Mouse (Mus musculus): ENCODE measurements around the gene Ace3. TPM values are rescaled to one million over a fixed set of nuclear protein-coding genes. Genes with fewer than 3 reads are reported as not detected.
"Not testable (repeated sequence)": the region's sequence is repeated elsewhere in the genome, so short reads cannot be mapped to it uniquely, and the experiment has no call there.

Gene Ace3
- polyA plus RNA-seq, 1 experiment from 2014 or later = not detected

- Histone ChIP-seq H3K4me1 (replicated peaks) (peaks cover 3% of the 10 kb centered on the region; the same call in 1 of the 2 replicates), H3K9me3 (no peaks in the 10 kb centered on the region), H3K4me2 (replicated peaks) (no peak overlapping the region), H3K36me3 (no peaks in the 10 kb centered on the region), H3K4me3 (replicated peaks) (no peak overlapping the region), H3K27me3 (replicated peaks) (no peaks in the 10 kb centered on the region), H3K9ac (no peak overlapping the region), H3K27ac (no peak overlapping the region)
- 30% methylated on average over 11 of the region's 11 CpGs for WGBS
- ATAC-seq = peak; percentile 43; the same call in 1 of the 2 replicates
These were observed 32.1 kb downstream of the Ace3 start for GRCm38 (mm10) chr11:106026465-106027151.

- H3K9me3 ChIP-seq = no peaks in the 10 kb centered on the region
- no peak overlapping the region for H3K27ac ChIP-seq
- no peak overlapping the region for H3K4me2 ChIP-seq (replicated peaks)
- no peaks in the 10 kb centered on the region for H3K36me3 ChIP-seq
- no peak for ATAC-seq
- no peaks in the 10 kb centered on the region for H3K27me3 ChIP-seq (replicated peaks)
- H3K9ac ChIP-seq = no peak overlapping the region
- peaks cover 3% of the 10 kb centered on the region; the same call in 1 of the 2 replicates for H3K4me1 ChIP-seq (replicated peaks)
- no peak overlapping the region for H3K4me3 ChIP-seq (replicated peaks)
- 88% methylated on average over 5 of the region's 5 CpGs for WGBS
These were observed 33.1 kb downstream of the Ace3 start for GRCm38 (mm10) chr11:106027607-106028006.

GRCm38 (mm10) chr11:106032074-106032473, 37.6 kb downstream of the Ace3 start:
- H3K4me2 ChIP-seq (replicated peaks) = peak overlapping the region; percentile 37; the same call in 1 of the 2 replicates
- ATAC-seq; H3K27ac ChIP-seq; H3K4me1 ChIP-seq (replicated peaks); H3K9ac ChIP-seq; H3K9me3 ChIP-seq; H3K36me3 ChIP-seq; H3K27me3 ChIP-seq (replicated peaks): not testable (repeated sequence)
- WGBS = 15% methylated on average over 11 of the region's 25 CpGs
- peak overlapping the region; percentile 30 for H3K4me3 ChIP-seq (replicated peaks)

- Histone ChIP-seq H3K27ac (peak overlapping the region; percentile 44), H3K4me1 (replicated peaks) (peaks cover 5% of the 10 kb centered on the region; the same call in 1 of the 2 replicates), H3K9me3 (no peaks in the 10 kb centered on the region), H3K36me3 (no peaks in the 10 kb centered on the region), H3K4me2 (replicated peaks) (peak overlapping the region; percentile 39), H3K27me3 (replicated peaks) (no peaks in the 10 kb centered on the region), H3K4me3 (replicated peaks) (no peak overlapping the region), H3K9ac (no peak overlapping the region; the same call in 1 of the 2 replicates)
- 43% methylated on average over 11 of the region's 11 CpGs for WGBS
- peak; percentile 18 for ATAC-seq
These were observed 39.0 kb downstream of the Ace3 start for GRCm38 (mm10) chr11:106033491-106033919.

GRCm38 (mm10) chr11:106034986-106035385, 40.5 kb downstream of the Ace3 start:
- Histone ChIP-seq H3K27ac (no peak overlapping the region), H3K9me3 (no peaks in the 10 kb centered on the region), H3K4me1 (replicated peaks) (peaks cover 7% of the 10 kb centered on the region; the same call in 1 of the 2 replicates), H3K27me3 (replicated peaks) (no peaks in the 10 kb centered on the region), H3K9ac (no peak overlapping the region), H3K4me2 (replicated peaks) (no peak overlapping the region), H3K4me3 (replicated peaks) (no peak overlapping the region), H3K36me3 (no peaks in the 10 kb centered on the region)
- no peak for ATAC-seq
- 84% methylated on average over 9 of the region's 9 CpGs for WGBS

GRCm38 (mm10) chr11:106036548-106037417, 42.3 kb downstream of the Ace3 start, which contains the start of gene Dcaf7:
TSS of gene Dcaf7 (plus strand) at chr11:106036872.
- H3K27ac ChIP-seq = peak within 1 kb of the TSS; percentile 92
- peak within 1 kb of the TSS; percentile 98 for H3K9ac ChIP-seq
- peaks cover 7% of the 10 kb centered on the region; the same call in 1 of the 2 replicates for H3K4me1 ChIP-seq (replicated peaks)
- H3K36me3 ChIP-seq = no peaks in the 10 kb centered on the region
- no peaks in the 10 kb centered on the region for H3K9me3 ChIP-seq
- H3K4me2 ChIP-seq (replicated peaks) = peak within 1 kb of the TSS; percentile 80
- H3K4me3 ChIP-seq (replicated peaks) = peak within 1 kb of the TSS; percentile 99
- WGBS = under 1% methylated on average over 66 of the region's 66 CpGs
- no peaks in the 10 kb centered on the region for H3K27me3 ChIP-seq (replicated peaks)
- ATAC-seq = peak; percentile 99

- Histone ChIP-seq H3K4me1 (replicated peaks) (peaks cover 7% of the 10 kb centered on the region; the same call in 1 of the 2 replicates), H3K4me3 (replicated peaks) (peak overlapping the region; percentile 99), H3K36me3 (no peaks in the 10 kb centered on the region), H3K27ac (peak overlapping the region; percentile 92), H3K4me2 (replicated peaks) (peak overlapping the region; percentile 71), H3K9ac (peak overlapping the region; percentile 98), H3K27me3 (replicated peaks) (no peaks in the 10 kb centered on the region), H3K9me3 (no peaks in the 10 kb centered on the region)
- WGBS = under 1% methylated on average over 13 of the region's 13 CpGs
- no peak for ATAC-seq
These were observed 42.9 kb downstream of the Ace3 start for GRCm38 (mm10) chr11:106037418-106037751.

GRCm38 (mm10) chr11:106044349-106044748, 49.9 kb downstream of the Ace3 start:
- no peaks in the 10 kb centered on the region for H3K9me3 ChIP-seq
- no peaks in the 10 kb centered on the region for H3K27me3 ChIP-seq (replicated peaks)
- no peak for ATAC-seq
- peaks cover 20% of the 10 kb centered on the region for H3K36me3 ChIP-seq
- H3K4me3 ChIP-seq (replicated peaks) = no peak overlapping the region
- no peak overlapping the region for H3K9ac ChIP-seq
- no peak overlapping the region for H3K27ac ChIP-seq
- H3K4me2 ChIP-seq (replicated peaks) = no peak overlapping the region
- no peaks in the 10 kb centered on the region for H3K4me1 ChIP-seq (replicated peaks)

- WGBS = 85% methylated on average over 1 of the region's 1 CpGs
- Histone ChIP-seq H3K27me3 (replicated peaks) (no peaks in the 10 kb centered on the region), H3K4me1 (replicated peaks) (no peaks in the 10 kb centered on the region), H3K9ac (no peak overlapping the region), H3K4me2 (replicated peaks) (no peak overlapping the region), H3K27ac (no peak overlapping the region), H3K36me3 (peaks cover 20% of the 10 kb centered on the region), H3K4me3 (replicated peaks) (no peak overlapping the region), H3K9me3 (no peaks in the 10 kb centered on the region)
- no peak; the same call in 1 of the 2 replicates for ATAC-seq
These were observed 50.8 kb downstream of the Ace3 start for GRCm38 (mm10) chr11:106045256-106045655.

GRCm38 (mm10) chr11:106045780-106046179, 51.3 kb downstream of the Ace3 start:
- Histone ChIP-seq H3K27ac (no peak overlapping the region), H3K9me3 (no peaks in the 10 kb centered on the region), H3K36me3 (peaks cover 21% of the 10 kb centered on the region), H3K4me3 (replicated peaks) (no peak overlapping the region), H3K4me1 (replicated peaks) (no peaks in the 10 kb centered on the region), H3K9ac (no peak overlapping the region), H3K27me3 (replicated peaks) (no peaks in the 10 kb centered on the region), H3K4me2 (replicated peaks) (no peak overlapping the region)
- 91% methylated on average over 3 of the region's 3 CpGs for WGBS
- ATAC-seq = no peak

GRCm38 (mm10) chr11:106046584-106046983, 52.1 kb downstream of the Ace3 start:
- H3K4me2 ChIP-seq (replicated peaks) = no peak overlapping the region
- no peaks in the 10 kb centered on the region for H3K9me3 ChIP-seq
- no peak overlapping the region for H3K9ac ChIP-seq
- H3K4me3 ChIP-seq (replicated peaks) = no peak overlapping the region
- no peaks in the 10 kb centered on the region for H3K4me1 ChIP-seq (replicated peaks)
- H3K27me3 ChIP-seq (replicated peaks) = no peaks in the 10 kb centered on the region
- H3K27ac ChIP-seq = no peak overlapping the region
- H3K36me3 ChIP-seq = peaks cover 29% of the 10 kb centered on the region
- WGBS = 81% methylated on average over 9 of the region's 9 CpGs
- no peak for ATAC-seq

GRCm38 (mm10) chr11:106053921-106054320, 59.4 kb downstream of the Ace3 start:
- peaks cover 52% of the 10 kb centered on the region for H3K36me3 ChIP-seq
- H3K9ac ChIP-seq = no peak overlapping the region
- H3K27me3 ChIP-seq (replicated peaks) = no peaks in the 10 kb centered on the region
- no peak overlapping the region for H3K27ac ChIP-seq
- no peaks in the 10 kb centered on the region for H3K9me3 ChIP-seq
- H3K4me3 ChIP-seq (replicated peaks) = no peak overlapping the region
- no peak overlapping the region for H3K4me2 ChIP-seq (replicated peaks)
- no peaks in the 10 kb centered on the region for H3K4me1 ChIP-seq (replicated peaks)
- WGBS = 81% methylated on average over 2 of the region's 2 CpGs
- no peak for ATAC-seq

Data from intestine, embryonic 15.5 days (tissue).